Mouse (Mus musculus) olfactory bulb, adult 2 months (tissue): Measurements from ENCODE around the gene Naglu. TPM values are rescaled to one million over a fixed set of nuclear protein-coding genes. Genes with fewer than 3 reads are reported as not detected.

Experiments
- H3K27ac ChIP-seq: fragments of 200-500 bp; 2 replicates; pipeline ENCODE4 v1.5.1; 2012; ENCODE audit warnings: low read depth, low read length; ENCODE audit not compliant: insufficient read depth
- H3K4me1 ChIP-seq: fragments of 200-500 bp; 2 replicates; pipeline ENCODE4 v1.6.1; 2012; ENCODE audit warnings: low read length; ENCODE audit not compliant: control insufficient read depth, insufficient read depth
- H3K4me3 ChIP-seq: fragments of 200-500 bp; 2 replicates; pipeline ENCODE4 v1.5.1; 2012; ENCODE audit warnings: mild to moderate bottlenecking, low read depth, low read length, moderate library complexity; ENCODE audit not compliant: insufficient read depth
- CTCF ChIP-seq: fragments of 200-500 bp; IDR thresholded peaks from 2 replicates; pipeline ENCODE4 v1.5.1; 2012; ENCODE audit warnings: low read depth, mild to moderate bottlenecking, low read length, moderate library complexity; ENCODE audit not compliant: insufficient read depth
- POLR2A ChIP-seq: fragments of 200-500 bp; IDR thresholded peaks from 2 replicates; pipeline ENCODE4 v1.6.1; 2012; ENCODE audit warnings: mild to moderate bottlenecking, low read depth, low read length, moderate library complexity; ENCODE audit not compliant: insufficient read depth
- WGBS: fragments of 180-500 bp; shearing (Covaris S2); methylation state at CpG from one replicate; pipeline ENCODE4 v1.1.7; 2018; 5-methylcytosine and 5-hydroxymethylcytosine counted together
- polyA plus RNA-seq: library from polyadenylated mRNA; stranded (reverse); fragments of >200 nt; gene quantifications from 2 replicates; pipeline ENCODE4 v1.2.4, GENCODE M21; 2012; ENCODE audit warnings: low replicate concordance; ENCODE audit not compliant: missing spikeins, insufficient read depth, insufficient read length

Naglu gene
- polyA plus RNA-seq, 1 experiment: not detected

DNA sequence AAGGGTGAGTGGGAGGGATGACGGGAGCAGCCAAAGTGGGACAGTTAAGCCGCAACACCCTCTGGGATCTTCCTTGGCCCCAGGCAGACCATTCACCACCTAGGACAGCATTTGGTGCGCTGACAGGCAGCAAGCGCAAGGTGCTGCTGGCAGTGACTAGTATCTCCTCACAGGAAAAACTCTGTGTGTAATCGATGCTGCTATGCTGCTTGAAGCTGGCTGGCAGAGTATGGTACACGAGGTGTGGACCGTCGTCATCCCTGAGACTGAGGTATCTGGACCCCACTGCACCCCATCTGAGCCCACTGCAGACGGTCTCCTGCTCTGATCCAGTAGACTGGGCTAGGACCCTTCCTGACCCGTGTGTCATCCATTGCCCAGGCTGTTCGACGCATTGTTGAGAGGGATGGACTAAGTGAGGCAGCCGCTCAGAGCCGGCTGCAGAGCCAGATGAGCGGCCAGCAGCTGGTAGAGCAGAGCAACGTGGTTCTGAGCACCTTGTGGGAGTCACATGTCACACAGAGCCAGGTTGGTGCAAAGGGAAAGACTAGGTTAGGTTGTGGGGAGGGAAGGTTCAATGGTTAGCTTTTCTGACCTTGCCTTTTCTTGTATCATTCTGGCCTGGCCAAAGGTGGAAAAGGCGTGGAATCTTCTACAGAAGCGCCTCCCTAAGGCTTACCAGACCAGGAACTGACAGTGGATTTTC, 16.0 kb downstream of the Naglu start:
- no peak overlapping the region for H3K4me3 ChIP-seq
- TF ChIP-seq POLR2A: no peak
- no peak for TF ChIP-seq CTCF
- H3K27ac ChIP-seq: no peak overlapping the region
- peaks cover 16% of the 10 kb centered on the region for H3K4me1 ChIP-seq
- WGBS: 93% methylated on average over 18 of the region's 18 CpGs

DNA sequence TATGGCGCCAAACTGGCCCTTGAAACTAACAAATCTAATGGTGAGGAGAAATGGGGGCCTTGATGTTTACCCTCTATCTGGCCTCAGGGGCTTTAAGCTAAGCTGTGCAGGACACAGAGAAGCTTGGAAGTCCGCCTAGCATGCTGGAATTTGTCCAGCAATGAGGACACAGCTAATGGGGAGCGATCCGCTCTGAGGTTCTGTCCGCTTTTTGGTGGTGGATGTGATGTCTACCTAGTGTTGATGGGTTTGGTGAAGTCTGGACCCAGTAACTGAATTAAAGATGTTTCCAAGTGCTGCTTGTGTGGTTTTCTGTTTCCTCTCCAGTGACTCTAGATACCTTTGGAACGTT, 16.5 kb downstream of the Naglu start:
- peak overlapping the region; percentile 67; the same call in 1 of the 2 replicates for H3K27ac ChIP-seq
- WGBS: 65% methylated on average over 6 of the region's 6 CpGs
- peaks cover 16% of the 10 kb centered on the region for H3K4me1 ChIP-seq
- TF ChIP-seq CTCF: no peak
- TF ChIP-seq POLR2A: no peak
- H3K4me3 ChIP-seq: no peak overlapping the region

DNA sequence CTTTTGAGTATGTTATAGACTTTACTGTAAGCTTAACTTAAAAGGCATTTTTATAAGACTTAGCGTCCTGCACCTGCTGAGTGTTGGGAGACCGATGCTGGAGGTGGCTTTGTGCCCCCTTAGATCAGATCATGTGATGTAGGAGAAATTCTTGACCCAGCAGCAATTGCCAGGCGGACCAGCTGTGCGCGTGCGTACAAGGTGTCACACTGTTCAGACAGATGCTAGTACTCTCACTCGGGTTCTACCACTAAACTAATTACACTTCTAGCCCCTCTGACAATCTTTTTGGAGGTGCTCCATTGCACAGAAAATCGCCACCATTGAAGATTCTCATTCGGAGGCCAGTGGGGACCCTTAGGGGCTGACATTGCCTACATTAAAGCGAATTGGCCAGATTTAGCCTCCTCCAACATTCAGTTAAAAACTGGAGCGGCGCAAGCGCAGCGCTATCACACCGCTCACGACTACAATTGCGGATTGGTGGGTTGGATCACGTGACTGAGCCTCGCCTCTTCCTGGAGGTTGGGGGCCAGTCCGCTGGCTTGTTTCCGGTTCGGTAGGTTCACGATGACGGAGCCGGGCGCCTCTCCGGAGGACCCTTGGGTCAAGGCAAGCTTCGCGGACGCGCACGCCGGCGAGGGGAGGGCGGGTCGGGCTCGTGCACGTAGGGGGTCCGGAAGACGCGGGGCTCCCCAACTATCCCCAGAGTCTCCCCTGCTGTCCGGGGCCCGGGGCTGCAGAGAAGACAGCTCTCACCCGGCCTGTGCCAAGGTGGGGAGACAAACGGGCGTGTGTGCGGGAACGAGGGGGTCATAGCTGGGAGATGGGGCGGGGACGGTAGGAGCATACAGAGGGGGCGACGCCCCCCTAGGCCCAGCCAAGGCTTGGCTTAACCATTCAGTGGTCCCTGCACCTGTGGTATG, 17.2 kb downstream of the Naglu start, which contains the start of gene Mlx:
Gene Mlx (plus strand): TSS at position 522 of the 926 bp plus-strand sequence.
- WGBS: 1% methylated on average over 52 of the region's 52 CpGs
- TF ChIP-seq CTCF: no peak
- TF ChIP-seq POLR2A: peak; percentile 48; the same call in 1 of the 2 replicates
- H3K4me1 ChIP-seq: peaks cover 16% of the 10 kb centered on the region
- peak within 1 kb of the TSS; percentile 69 for H3K4me3 ChIP-seq
- H3K27ac ChIP-seq: peak within 1 kb of the TSS; percentile 67

DNA sequence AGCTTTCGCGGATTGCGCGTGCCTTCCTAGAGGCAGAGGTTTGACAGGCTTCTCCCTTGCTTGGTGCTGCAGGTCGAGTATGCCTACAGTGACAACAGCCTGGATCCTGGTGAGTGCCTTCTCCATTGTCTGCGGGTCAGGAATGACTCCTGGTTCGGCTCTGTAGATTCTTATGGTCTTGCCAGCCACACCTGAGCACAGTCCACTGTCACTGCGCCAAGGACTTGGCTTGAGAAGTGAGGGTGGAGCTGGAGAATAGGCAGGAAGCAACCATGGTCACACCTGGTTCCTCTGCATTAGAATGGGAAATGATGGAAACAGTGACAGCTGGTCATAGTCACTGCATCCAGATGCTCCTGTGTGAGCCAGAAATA, 17.9 kb downstream of the Naglu start:
- H3K4me3 ChIP-seq: peak overlapping the region; percentile 69
- 5% methylated on average over 8 of the region's 8 CpGs for WGBS
- peaks cover 16% of the 10 kb centered on the region for H3K4me1 ChIP-seq
- TF ChIP-seq CTCF (no peak), POLR2A (no peak)
- H3K27ac ChIP-seq: no peak overlapping the region

DNA sequence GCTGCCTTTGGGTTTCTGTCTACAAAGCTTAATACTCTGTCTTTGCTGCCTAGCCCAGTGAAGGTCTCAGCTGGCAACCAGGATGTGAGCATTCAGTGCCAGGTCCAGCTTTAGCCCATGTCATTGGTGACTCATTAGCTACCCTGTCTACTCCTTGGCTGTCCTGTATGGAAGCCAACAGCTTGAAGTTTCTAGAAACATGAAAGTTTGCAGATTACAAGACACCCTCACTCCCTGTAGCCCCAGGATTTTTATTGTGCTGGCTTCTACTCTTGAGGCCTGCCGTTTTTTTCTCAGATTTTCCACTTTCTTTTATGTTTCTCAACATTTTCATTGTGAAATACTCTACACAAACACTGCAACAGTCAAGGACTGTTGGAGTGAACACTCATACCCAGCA, 20.1 kb downstream of the Naglu start:
- peaks cover 11% of the 10 kb centered on the region for H3K4me1 ChIP-seq
- H3K4me3 ChIP-seq: no peak overlapping the region
- no peak overlapping the region for H3K27ac ChIP-seq
- no peak for TF ChIP-seq POLR2A
- no peak for TF ChIP-seq CTCF
- 81% methylated on average over 1 of the region's 1 CpGs for WGBS

DNA sequence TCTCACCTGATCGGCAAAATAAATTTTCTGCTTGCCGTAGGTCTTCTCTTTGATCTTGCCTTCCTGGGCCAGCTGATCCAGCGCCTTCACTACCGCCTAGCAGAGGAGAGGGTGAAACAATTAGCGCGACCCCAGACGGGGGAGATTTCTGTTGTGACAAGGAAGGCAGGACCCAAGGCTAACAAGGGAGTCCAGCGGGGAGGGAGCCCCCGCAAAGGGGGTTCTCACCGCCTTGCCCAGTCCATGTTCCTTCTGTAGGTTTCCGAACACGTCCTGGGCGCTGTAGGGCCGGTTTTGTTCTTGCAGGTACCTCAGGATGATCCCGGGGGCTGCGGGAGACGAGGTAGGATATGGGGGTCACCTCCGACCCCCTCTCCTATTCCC, 25.1 kb downstream of the Naglu start:
- Histone ChIP-seq H3K4me3 (peak overlapping the region; percentile 82), H3K27ac (no peak overlapping the region), H3K4me1 (peaks cover 8% of the 10 kb centered on the region)
- TF ChIP-seq POLR2A (no peak), CTCF (no peak)
- WGBS: 1% methylated on average over 18 of the region's 18 CpGs

DNA sequence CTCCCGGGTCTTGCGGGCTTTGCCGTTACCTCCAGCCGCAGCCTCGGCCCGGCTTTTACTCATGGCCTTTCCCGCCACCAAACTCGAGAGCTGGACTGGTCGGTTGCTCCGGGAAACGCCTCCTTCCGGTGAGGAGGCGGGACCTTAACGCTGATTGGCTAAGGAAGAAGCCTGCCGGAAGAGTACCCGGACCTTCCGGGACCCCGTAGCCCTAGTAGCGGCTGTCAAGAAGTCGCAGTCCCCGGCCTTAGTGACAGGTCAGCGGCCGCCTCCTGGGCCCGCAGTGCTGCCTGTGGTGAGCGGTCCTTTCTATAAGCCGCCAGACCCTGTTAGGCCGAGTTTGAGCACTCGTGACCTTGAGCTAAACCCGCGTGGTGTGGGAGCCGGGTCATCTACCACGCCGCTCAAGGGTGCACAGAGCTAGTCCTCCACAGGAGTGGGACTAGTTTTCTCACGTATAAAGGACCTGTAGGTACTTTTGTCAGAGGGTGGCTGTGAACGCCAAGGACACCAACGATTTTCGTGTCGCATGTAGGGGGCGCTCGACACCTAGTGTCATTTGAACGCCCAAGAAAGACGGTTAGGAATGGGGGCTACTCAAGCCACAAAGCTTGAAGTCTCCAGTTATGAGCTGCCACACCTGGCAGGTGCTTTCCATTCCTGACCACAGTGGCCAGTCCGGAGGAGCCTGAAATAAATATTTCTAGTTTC, 25.7 kb downstream of the Naglu start, which contains the start of gene Psmc3ip:
Gene Psmc3ip (minus strand): TSS at position 123 of the 711 bp plus-strand sequence.
- WGBS: 1% methylated on average over 43 of the region's 43 CpGs
- H3K4me3 ChIP-seq: peak within 1 kb of the TSS; percentile 82
- H3K27ac ChIP-seq: peak within 1 kb of the TSS; percentile 95
- TF ChIP-seq CTCF (peak; percentile 91; the same call in 1 of the 2 replicates), POLR2A (peak; percentile 70)
- peaks cover 8% of the 10 kb centered on the region for H3K4me1 ChIP-seq

DNA sequence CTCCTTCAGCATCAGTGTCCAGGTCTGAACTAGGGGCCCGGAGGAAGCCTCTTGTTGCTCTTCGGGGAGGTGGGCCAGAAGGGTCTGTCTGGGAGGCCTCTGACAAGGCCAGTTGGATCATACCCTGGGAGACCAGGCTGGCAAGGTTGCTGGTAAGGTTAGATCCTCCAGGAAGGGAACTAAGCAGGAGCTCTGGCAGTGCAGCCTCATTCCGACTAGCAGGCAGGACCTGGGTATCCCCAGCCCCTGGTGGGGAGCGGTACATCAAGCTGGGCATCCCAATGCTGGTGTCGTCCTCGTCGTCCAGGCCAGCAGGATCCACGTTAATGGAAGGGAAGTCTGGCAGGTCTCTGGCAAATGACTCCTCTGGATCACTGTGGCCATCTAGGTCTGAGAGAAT, 28.4 kb downstream of the Naglu start:
- WGBS: 93% methylated on average over 8 of the region's 8 CpGs
- Histone ChIP-seq H3K27ac (no peak overlapping the region), H3K4me3 (no peak overlapping the region), H3K4me1 (peaks cover 8% of the 10 kb centered on the region)
- TF ChIP-seq POLR2A: no peak
- TF ChIP-seq CTCF: no peak
